Mouse (Mus musculus): Measurements from ENCODE around the gene Cfap77. TPM values are rescaled to one million over a fixed set of nuclear protein-coding genes. Genes with fewer than 3 reads are reported as not detected.
A peak's percentile ranks its signal among the peaks of the same experiment; 100 is the strongest.

Gene Cfap77
- polyA plus RNA-seq, 1 experiment from 2014 or later = 0.75 TPM

GRCm38 (mm10) chr2:28945388-28945787, 109.5 kb downstream of the Cfap77 start:
- Histone ChIP-seq H3K27me3 (replicated peaks; ENCODE audit: low read depth, poor library complexity, severe bottlenecking) (peaks cover 92% of the 10 kb centered on the region), H3K4me3 (no peak overlapping the region), H3K9me3 (no peaks in the 10 kb centered on the region), H3K36me3 (replicated peaks) (no peaks in the 10 kb centered on the region), H3K4me1 (peaks cover 40% of the 10 kb centered on the region), H3K27ac (replicated peaks) (no peak overlapping the region)
- no peak for DNase-seq (ENCODE audit: low spot score)
- WGBS = 74% methylated on average over 6 of the region's 6 CpGs

- H3K4me1 ChIP-seq = peaks cover 53% of the 10 kb centered on the region
- no peaks in the 10 kb centered on the region for H3K36me3 ChIP-seq (replicated peaks)
- no peak overlapping the region for H3K27ac ChIP-seq (replicated peaks)
- H3K9me3 ChIP-seq = no peaks in the 10 kb centered on the region
- H3K4me3 ChIP-seq = peak overlapping the region; percentile 18; the same call in 1 of the 2 replicates
- peak; percentile 37 for DNase-seq (ENCODE audit: low spot score)
- peaks cover 93% of the 10 kb centered on the region for H3K27me3 ChIP-seq (replicated peaks; ENCODE audit: low read depth, poor library complexity, severe bottlenecking)
- WGBS = 50% methylated on average over 30 of the region's 30 CpGs
These were observed 111.0 kb downstream of the Cfap77 start for GRCm38 (mm10) chr2:28943666-28944516.

- WGBS = 80% methylated on average over 7 of the region's 7 CpGs
- Histone ChIP-seq H3K36me3 (replicated peaks) (no peaks in the 10 kb centered on the region), H3K27me3 (replicated peaks; ENCODE audit: low read depth, poor library complexity, severe bottlenecking) (peaks cover 74% of the 10 kb centered on the region), H3K27ac (replicated peaks) (no peak overlapping the region), H3K4me1 (peaks cover 33% of the 10 kb centered on the region), H3K9me3 (no peaks in the 10 kb centered on the region), H3K4me3 (no peak overlapping the region)
- DNase-seq (ENCODE audit: low spot score) = no peak
These were observed 115.9 kb downstream of the Cfap77 start for GRCm38 (mm10) chr2:28938997-28939396.

GRCm38 (mm10) chr2:28930571-28930970, 124.3 kb downstream of the Cfap77 start:
- WGBS = 95% methylated on average over 3 of the region's 3 CpGs
- H3K36me3 ChIP-seq (replicated peaks) = no peaks in the 10 kb centered on the region
- peaks cover 4% of the 10 kb centered on the region; the same call in 1 of the 2 replicates for H3K4me1 ChIP-seq
- H3K27me3 ChIP-seq (replicated peaks; ENCODE audit: low read depth, poor library complexity, severe bottlenecking) = peaks cover 64% of the 10 kb centered on the region
- no peak overlapping the region for H3K27ac ChIP-seq (replicated peaks)
- no peak for DNase-seq (ENCODE audit: low spot score)
- H3K9me3 ChIP-seq = no peaks in the 10 kb centered on the region
- H3K4me3 ChIP-seq = no peak overlapping the region

GRCm38 (mm10) chr2:28923912-28924311, 131.0 kb downstream of the Cfap77 start:
- Histone ChIP-seq H3K4me3 (no peak overlapping the region), H3K36me3 (replicated peaks) (no peaks in the 10 kb centered on the region), H3K9me3 (no peaks in the 10 kb centered on the region), H3K27ac (replicated peaks) (no peak overlapping the region), H3K4me1 (no peaks in the 10 kb centered on the region), H3K27me3 (replicated peaks; ENCODE audit: low read depth, poor library complexity, severe bottlenecking) (peaks cover 97% of the 10 kb centered on the region)
- WGBS = 4% methylated on average over 4 of the region's 4 CpGs
- DNase-seq (ENCODE audit: low spot score) = peak; percentile 84

GRCm38 (mm10) chr2:28919001-28919400, 135.9 kb downstream of the Cfap77 start:
- DNase-seq (ENCODE audit: low spot score) = no peak
- no peak overlapping the region for H3K27ac ChIP-seq (replicated peaks)

GRCm38 (mm10) chr2:28917518-28918361, 137.1 kb downstream of the Cfap77 start:
- peak overlapping the region; percentile 40 for H3K4me3 ChIP-seq
- peak; percentile 48 for DNase-seq (ENCODE audit: low spot score)
- H3K27ac ChIP-seq (replicated peaks) = peak overlapping the region; percentile 16; the same call in 1 of the 2 replicates
- WGBS = under 1% methylated on average over 73 of the region's 73 CpGs
- H3K4me1 ChIP-seq = peaks cover 12% of the 10 kb centered on the region
- no peaks in the 10 kb centered on the region for H3K9me3 ChIP-seq
- H3K36me3 ChIP-seq (replicated peaks) = no peaks in the 10 kb centered on the region
- H3K27me3 ChIP-seq (replicated peaks; ENCODE audit: low read depth, poor library complexity, severe bottlenecking) = peaks cover 100% of the 10 kb centered on the region

More at GRCm38 (mm10) chr2:28919001-28919400, 135.9 kb downstream of the Cfap77 start:
- no peaks in the 10 kb centered on the region for H3K36me3 ChIP-seq (replicated peaks)
- no peak overlapping the region for H3K4me3 ChIP-seq
- peaks cover 100% of the 10 kb centered on the region for H3K27me3 ChIP-seq (replicated peaks; ENCODE audit: low read depth, poor library complexity, severe bottlenecking)
- WGBS = 2% methylated on average over 4 of the region's 4 CpGs
- no peaks in the 10 kb centered on the region for H3K9me3 ChIP-seq
- H3K4me1 ChIP-seq = peaks cover 12% of the 10 kb centered on the region

- no peak overlapping the region for H3K27ac ChIP-seq (replicated peaks)
- 3% methylated on average over 11 of the region's 11 CpGs for WGBS
These were observed 137.7 kb downstream of the Cfap77 start for GRCm38 (mm10) chr2:28917156-28917517.

GRCm38 (mm10) chr2:28916513-28916865, 138.4 kb downstream of the Cfap77 start, which contains the start of gene Barhl1:
Gene Barhl1 (minus strand): TSS chr2:28916668.
- Histone ChIP-seq H3K27me3 (replicated peaks; ENCODE audit: low read depth, poor library complexity, severe bottlenecking) (peaks cover 100% of the 10 kb centered on the region), H3K36me3 (replicated peaks) (no peaks in the 10 kb centered on the region), H3K27ac (replicated peaks) (0 out of 2 replicates have a peak within 1 kb of the TSS, but pooled peaks have one; percentile 16), H3K4me3 (peak within 1 kb of the TSS; percentile 40), H3K4me1 (peaks cover 17% of the 10 kb centered on the region), H3K9me3 (no peaks in the 10 kb centered on the region)
- WGBS = 1% methylated on average over 18 of the region's 18 CpGs
- no peak for DNase-seq (ENCODE audit: low spot score)

More at GRCm38 (mm10) chr2:28917156-28917517, 137.7 kb downstream of the Cfap77 start:
- DNase-seq (ENCODE audit: low spot score) = no peak
- Histone ChIP-seq H3K4me1 (peaks cover 12% of the 10 kb centered on the region), H3K4me3 (no peak overlapping the region), H3K27me3 (replicated peaks; ENCODE audit: low read depth, poor library complexity, severe bottlenecking) (peaks cover 100% of the 10 kb centered on the region), H3K36me3 (replicated peaks) (no peaks in the 10 kb centered on the region), H3K9me3 (no peaks in the 10 kb centered on the region)

GRCm38 (mm10) chr2:28915768-28916512, 138.9 kb downstream of the Cfap77 start:
- Histone ChIP-seq H3K36me3 (replicated peaks) (no peaks in the 10 kb centered on the region), H3K27ac (replicated peaks) (no peak overlapping the region), H3K9me3 (no peaks in the 10 kb centered on the region), H3K4me1 (peaks cover 22% of the 10 kb centered on the region), H3K27me3 (replicated peaks; ENCODE audit: low read depth, poor library complexity, severe bottlenecking) (peaks cover 100% of the 10 kb centered on the region), H3K4me3 (peak overlapping the region; percentile 31)
- WGBS = under 1% methylated on average over 50 of the region's 50 CpGs
- DNase-seq (ENCODE audit: low spot score) = peak; percentile 91

- Histone ChIP-seq H3K4me1 (peaks cover 22% of the 10 kb centered on the region), H3K9me3 (no peaks in the 10 kb centered on the region), H3K36me3 (replicated peaks) (no peaks in the 10 kb centered on the region), H3K4me3 (0 out of 2 replicates have a peak overlapping the region, but pooled peaks have one; percentile 31), H3K27ac (replicated peaks) (no peak overlapping the region), H3K27me3 (replicated peaks; ENCODE audit: low read depth, poor library complexity, severe bottlenecking) (peaks cover 100% of the 10 kb centered on the region)
- WGBS = 2% methylated on average over 22 of the region's 22 CpGs
- no peak for DNase-seq (ENCODE audit: low spot score)
These were observed 139.6 kb downstream of the Cfap77 start for GRCm38 (mm10) chr2:28915104-28915738.

Measured in embryonic facial prominence, embryonic 10.5 days (tissue).